Mouse (Mus musculus) left cerebral cortex, adult 18-20 months (tissue): Measurements from ENCODE around the gene Gjd3. TPM values are rescaled to one million over a fixed set of nuclear protein-coding genes. Genes with fewer than 3 reads are reported as not detected.

Source experiments
- DNase-seq, 2 experiments: peaks; one replicate each; pipeline ENCODE4 v3.0.0; 2021 to 2022; ENCODE audit warnings: low spot score in 2 of 2, mixed read lengths in 1 of 2
- total RNA-seq, 2 experiments: library from RNA; stranded (reverse); gene quantifications; 2 replicates each; pipeline ENCODE4 v1.2.3; 2021

Gene Gjd3
- total RNA-seq, 2 experiments from 2014 or later: 1.8 to 2.0 TPM

GRCm38 (mm10) chr11:98963191-98964021, 19.4 kb downstream of the Gjd3 start:
- no peak for DNase-seq

- DNase-seq: no peak
These were observed 20.3 kb downstream of the Gjd3 start for GRCm38 (mm10) chr11:98962421-98963095.

GRCm38 (mm10) chr11:98961766-98962165, 21.1 kb downstream of the Gjd3 start:
- DNase-seq: no peak

GRCm38 (mm10) chr11:98961051-98961592, 21.7 kb downstream of the Gjd3 start:
- DNase-seq: no peak

GRCm38 (mm10) chr11:98960313-98960906, 22.4 kb downstream of the Gjd3 start:
- no peak for DNase-seq

GRCm38 (mm10) chr11:98959437-98960312, 23.1 kb downstream of the Gjd3 start:
- peak; percentile 69 to 70 for DNase-seq

GRCm38 (mm10) chr11:98956340-98956739, 26.5 kb downstream of the Gjd3 start:
- no peak for DNase-seq

GRCm38 (mm10) chr11:98955707-98956235, 27.0 kb downstream of the Gjd3 start:
- no peak for DNase-seq

- no peak for DNase-seq
These were observed 27.8 kb downstream of the Gjd3 start for GRCm38 (mm10) chr11:98954801-98955706.

GRCm38 (mm10) chr11:98954373-98954772, 28.4 kb downstream of the Gjd3 start:
- peak in 1 of 2 experiments; percentile 82 for DNase-seq

GRCm38 (mm10) chr11:98953835-98954320, 28.9 kb downstream of the Gjd3 start:
- no peak for DNase-seq

- no peak for DNase-seq
These were observed 29.5 kb downstream of the Gjd3 start for GRCm38 (mm10) chr11:98953361-98953760.

GRCm38 (mm10) chr11:98952736-98953135, 30.1 kb downstream of the Gjd3 start:
- DNase-seq: no peak

- DNase-seq: no peak
These were observed 30.7 kb downstream of the Gjd3 start for GRCm38 (mm10) chr11:98952111-98952510.

GRCm38 (mm10) chr11:98951026-98951906, 31.6 kb downstream of the Gjd3 start:
- DNase-seq: no peak

GRCm38 (mm10) chr11:98950484-98950883, 32.3 kb downstream of the Gjd3 start:
- DNase-seq: no peak

GRCm38 (mm10) chr11:98949958-98950460, 32.8 kb downstream of the Gjd3 start:
- DNase-seq: no peak
